Mouse (Mus musculus): ENCODE measurements at regions not wholly inside any gene's neighbourhood (a gene's known extent, or its start where the extent isn't known, plus 50 kb on each side); places are given as distances from the start of the nearest gene placed in this dataset.

- H3K27ac ChIP-seq (replicated peaks), result no peak overlapping the region
- no peak overlapping the region for H3K4me2 ChIP-seq
- H3K9me3 ChIP-seq (replicated peaks), result no peaks in the 10 kb centered on the region
- no peak overlapping the region for H3K4me3 ChIP-seq (replicated peaks)
- no peaks in the 10 kb centered on the region for H3K27me3 ChIP-seq (replicated peaks)
- ATAC-seq (ENCODE audit: low FRiP score), result no peak; the same call in 1 of the 2 replicates
- WGBS, result 61% methylated on average over 10 of the region's 10 CpGs
- no peaks in the 10 kb centered on the region for H3K36me3 ChIP-seq
- H3K9ac ChIP-seq (replicated peaks), result no peak overlapping the region
- H3K4me1 ChIP-seq, result peaks cover 7% of the 10 kb centered on the region; the same call in 1 of the 2 replicates
Measured at GRCm38 (mm10) chr1:190570563-190570962, 341.0 kb downstream of the Rps6kc1 start.

- H3K27me3 ChIP-seq (replicated peaks), result no peaks in the 10 kb centered on the region
- no peak overlapping the region for H3K4me2 ChIP-seq
- no peak overlapping the region for H3K4me3 ChIP-seq (replicated peaks)
- H3K4me1 ChIP-seq, result 0 out of 2 replicates have a peak, but pooled peaks cover 5% of the 10 kb centered on the region
- H3K36me3 ChIP-seq, result no peaks in the 10 kb centered on the region
- no peaks in the 10 kb centered on the region for H3K9me3 ChIP-seq (replicated peaks)
- WGBS, result 92% methylated on average over 7 of the region's 7 CpGs
- no peak for ATAC-seq (ENCODE audit: low FRiP score)
- H3K27ac ChIP-seq (replicated peaks), result no peak overlapping the region
- no peak overlapping the region for H3K9ac ChIP-seq (replicated peaks)
Measured at GRCm38 (mm10) chr1:190566744-190567143, 344.8 kb downstream of the Rps6kc1 start.

GRCm38 (mm10) chr1:190562865-190563457 lies 348.6 kb downstream of the Rps6kc1 start:
- Histone ChIP-seq H3K4me1 (0 out of 2 replicates have a peak, but pooled peaks cover 2% of the 10 kb centered on the region), H3K36me3 (no peaks in the 10 kb centered on the region), H3K4me2 (no peak overlapping the region), H3K9me3 (replicated peaks) (no peaks in the 10 kb centered on the region), H3K9ac (replicated peaks) (no peak overlapping the region), H3K27me3 (replicated peaks) (no peaks in the 10 kb centered on the region), H3K4me3 (replicated peaks) (no peak overlapping the region), H3K27ac (replicated peaks) (no peak overlapping the region)
- WGBS, result 68% methylated on average over 13 of the region's 13 CpGs
- ATAC-seq (ENCODE audit: low FRiP score), result no peak

GRCm38 (mm10) chr1:190560086-190560485 lies 351.5 kb downstream of the Rps6kc1 start:
- no peak for ATAC-seq (ENCODE audit: low FRiP score)
- H3K27me3 ChIP-seq (replicated peaks), result no peaks in the 10 kb centered on the region
- H3K36me3 ChIP-seq, result no peaks in the 10 kb centered on the region
- 0 out of 2 replicates have a peak, but pooled peaks cover 2% of the 10 kb centered on the region for H3K4me1 ChIP-seq
- H3K4me3 ChIP-seq (replicated peaks), result no peak overlapping the region
- no peaks in the 10 kb centered on the region for H3K9me3 ChIP-seq (replicated peaks)
- H3K9ac ChIP-seq (replicated peaks), result no peak overlapping the region
- no peak overlapping the region for H3K4me2 ChIP-seq
- WGBS, result 59% methylated on average over 9 of the region's 9 CpGs
- H3K27ac ChIP-seq (replicated peaks), result no peak overlapping the region

- no peak overlapping the region for H3K4me2 ChIP-seq
- no peak overlapping the region for H3K4me3 ChIP-seq (replicated peaks)
- ATAC-seq (ENCODE audit: low FRiP score), result no peak
- no peaks in the 10 kb centered on the region for H3K36me3 ChIP-seq
- no peaks in the 10 kb centered on the region for H3K4me1 ChIP-seq
- no peaks in the 10 kb centered on the region for H3K9me3 ChIP-seq (replicated peaks)
- no peaks in the 10 kb centered on the region for H3K27me3 ChIP-seq (replicated peaks)
- H3K9ac ChIP-seq (replicated peaks), result no peak overlapping the region
- WGBS, result 61% methylated on average over 2 of the region's 2 CpGs
- no peak overlapping the region for H3K27ac ChIP-seq (replicated peaks)
Measured at GRCm38 (mm10) chr1:190541892-190542291, 369.7 kb downstream of the Rps6kc1 start.

GRCm38 (mm10) chr1:190532879-190533676 lies 362.6 kb upstream of the Prox1 start:
- Histone ChIP-seq H3K27me3 (replicated peaks) (no peaks in the 10 kb centered on the region), H3K4me2 (no peak overlapping the region), H3K4me1 (peaks cover 8% of the 10 kb centered on the region; the same call in 1 of the 2 replicates), H3K9ac (replicated peaks) (no peak overlapping the region), H3K4me3 (replicated peaks) (no peak overlapping the region), H3K36me3 (no peaks in the 10 kb centered on the region), H3K9me3 (replicated peaks) (no peaks in the 10 kb centered on the region), H3K27ac (replicated peaks) (no peak overlapping the region)
- WGBS, result 23% methylated on average over 10 of the region's 10 CpGs
- ATAC-seq (ENCODE audit: low FRiP score), result no peak

GRCm38 (mm10) chr1:190531224-190531623 lies 360.7 kb upstream of the Prox1 start:
- no peaks in the 10 kb centered on the region for H3K9me3 ChIP-seq (replicated peaks)
- H3K36me3 ChIP-seq, result no peaks in the 10 kb centered on the region
- H3K4me3 ChIP-seq (replicated peaks), result no peak overlapping the region
- H3K27ac ChIP-seq (replicated peaks), result no peak overlapping the region
- no peaks in the 10 kb centered on the region for H3K27me3 ChIP-seq (replicated peaks)
- H3K9ac ChIP-seq (replicated peaks), result no peak overlapping the region
- 93% methylated on average over 6 of the region's 6 CpGs for WGBS
- ATAC-seq (ENCODE audit: low FRiP score), result no peak
- no peak overlapping the region for H3K4me2 ChIP-seq
- H3K4me1 ChIP-seq, result peaks cover 13% of the 10 kb centered on the region

GRCm38 (mm10) chr1:190530079-190530478 lies 359.6 kb upstream of the Prox1 start:
- Histone ChIP-seq H3K4me1 (peaks cover 19% of the 10 kb centered on the region), H3K27me3 (replicated peaks) (no peaks in the 10 kb centered on the region), H3K27ac (replicated peaks) (no peak overlapping the region), H3K9ac (replicated peaks) (no peak overlapping the region), H3K36me3 (no peaks in the 10 kb centered on the region), H3K4me3 (replicated peaks) (no peak overlapping the region), H3K9me3 (replicated peaks) (no peaks in the 10 kb centered on the region), H3K4me2 (no peak overlapping the region)
- WGBS, result 90% methylated on average over 3 of the region's 3 CpGs
- no peak for ATAC-seq (ENCODE audit: low FRiP score)

- no peak for ATAC-seq (ENCODE audit: low FRiP score)
- H3K9me3 ChIP-seq (replicated peaks), result no peaks in the 10 kb centered on the region
- WGBS, result 68% methylated on average over 7 of the region's 7 CpGs
- no peak overlapping the region for H3K27ac ChIP-seq (replicated peaks)
- peaks cover 11% of the 10 kb centered on the region for H3K4me1 ChIP-seq
- no peaks in the 10 kb centered on the region for H3K27me3 ChIP-seq (replicated peaks)
- no peak overlapping the region for H3K4me3 ChIP-seq (replicated peaks)
- no peak overlapping the region for H3K9ac ChIP-seq (replicated peaks)
- H3K36me3 ChIP-seq, result no peaks in the 10 kb centered on the region
- H3K4me2 ChIP-seq, result no peak overlapping the region
Measured at GRCm38 (mm10) chr1:190527545-190528137, 357.1 kb upstream of the Prox1 start.

- Histone ChIP-seq H3K9ac (replicated peaks) (no peak overlapping the region), H3K9me3 (replicated peaks) (no peaks in the 10 kb centered on the region), H3K4me3 (replicated peaks) (no peak overlapping the region), H3K4me2 (no peak overlapping the region), H3K27me3 (replicated peaks) (no peaks in the 10 kb centered on the region), H3K36me3 (no peaks in the 10 kb centered on the region), H3K4me1 (peaks cover 11% of the 10 kb centered on the region), H3K27ac (replicated peaks) (no peak overlapping the region)
- WGBS, result 29% methylated on average over 7 of the region's 7 CpGs
- no peak for ATAC-seq (ENCODE audit: low FRiP score)
Measured at GRCm38 (mm10) chr1:190526634-190527033, 356.1 kb upstream of the Prox1 start.

GRCm38 (mm10) chr1:190526046-190526445 lies 355.5 kb upstream of the Prox1 start:
- 51% methylated on average over 6 of the region's 6 CpGs for WGBS
- Histone ChIP-seq H3K27me3 (replicated peaks) (no peaks in the 10 kb centered on the region), H3K4me3 (replicated peaks) (no peak overlapping the region), H3K4me1 (peaks cover 11% of the 10 kb centered on the region), H3K9me3 (replicated peaks) (no peaks in the 10 kb centered on the region), H3K9ac (replicated peaks) (no peak overlapping the region), H3K27ac (replicated peaks) (no peak overlapping the region), H3K36me3 (no peaks in the 10 kb centered on the region), H3K4me2 (no peak overlapping the region)
- ATAC-seq (ENCODE audit: low FRiP score), result no peak

GRCm38 (mm10) chr1:190500106-190500505 lies 329.6 kb upstream of the Prox1 start:
- Histone ChIP-seq H3K9me3 (replicated peaks) (no peaks in the 10 kb centered on the region), H3K4me1 (no peaks in the 10 kb centered on the region), H3K27me3 (replicated peaks) (no peaks in the 10 kb centered on the region), H3K4me3 (replicated peaks) (no peak overlapping the region), H3K4me2 (no peak overlapping the region), H3K36me3 (no peaks in the 10 kb centered on the region), H3K27ac (replicated peaks) (no peak overlapping the region), H3K9ac (replicated peaks) (no peak overlapping the region)
- no peak for ATAC-seq (ENCODE audit: low FRiP score)
- WGBS, result 89% methylated on average over 8 of the region's 8 CpGs
